Mouse (Mus musculus) forebrain, embryonic 14.5 days (tissue): ENCODE measurements around the gene Sox5. TPM values are rescaled to one million over a fixed set of nuclear protein-coding genes. Genes with fewer than 3 reads are reported as not detected.
A peak's percentile ranks its signal among the peaks of the same experiment; 100 is the strongest.

Experiments
- ATAC-seq: fragments of 200-750 bp; cut with Nextera tagmentation; 2 replicates; pipeline ENCODE4 v1.8.0; 2017; ENCODE audit warnings: mild to moderate bottlenecking, moderate library complexity
- DNase-seq: peaks from one replicate; pipeline ENCODE4 v3.0.0-alpha.2; 2015; ENCODE audit warnings: low spot score
- H3K27ac ChIP-seq: fragments of 300-500 bp; sonication (generic); 2 replicates; pipeline ENCODE4 v1.5.1; 2014; ENCODE audit warnings: low read depth, mild to moderate bottlenecking, control low read depth, low read length, moderate library complexity
- H3K27me3 ChIP-seq: fragments of 300-500 bp; sonication (generic); replicated peaks from 2 replicates; pipeline ENCODE4 v1.6.1; 2014; ENCODE audit warnings: low read length, control low read depth, mixed read lengths; ENCODE audit not compliant: control insufficient read depth, insufficient read depth
- H3K36me3 ChIP-seq: fragments of 300-500 bp; sonication (generic); 2 replicates; pipeline ENCODE4 v1.6.1; 2014; ENCODE audit warnings: low read length, control low read depth; ENCODE audit not compliant: control insufficient read depth, insufficient read depth
- H3K4me1 ChIP-seq: fragments of 300-500 bp; sonication (generic); 2 replicates; pipeline ENCODE4 v1.6.1; 2014; ENCODE audit warnings: antibody characterized with exemption, low read length, control low read depth; ENCODE audit not compliant: control insufficient read depth, insufficient read depth
- H3K4me2 ChIP-seq: fragments of 300-500 bp; sonication (generic); 2 replicates; pipeline ENCODE4 v1.6.1; 2014; ENCODE audit warnings: mild to moderate bottlenecking, control low read depth, low read length
- H3K4me3 ChIP-seq: fragments of 300-500 bp; sonication (generic); 2 replicates; pipeline ENCODE4 v1.5.1; 2014; ENCODE audit warnings: low read depth, low read length, control low read depth
- H3K9ac ChIP-seq: fragments of 300-500 bp; sonication (generic); 2 replicates; pipeline ENCODE4 v1.6.1; 2014; ENCODE audit warnings: mild to moderate bottlenecking, low read length, control low read depth, moderate library complexity
- H3K9me3 ChIP-seq: fragments of 300-500 bp; sonication (generic); replicated peaks from 2 replicates; pipeline ENCODE4 v1.6.1; 2016; ENCODE audit warnings: low read length, control low read depth, mixed read lengths; ENCODE audit not compliant: control insufficient read depth
- WGBS: fragments of 180-500 bp; shearing (Covaris S2); extraction: QIAGEN DNeasy Blood & Tissue Kit; methylation state at CpG from one replicate; pipeline ENCODE4 v1.1.7; 2014; 5-methylcytosine and 5-hydroxymethylcytosine counted together
- polyA plus RNA-seq: library from polyadenylated mRNA; unstranded; fragments of >200 nt; fragmentation: Nextera tagmentation; extraction: Ambion mirVana; gene quantifications from 2 replicates; pipeline ENCODE4 v1.2.1, GENCODE M21; 2014

The Sox5 gene
- polyA plus RNA-seq, 1 experiment from 2014 or later = 115 TPM

- no peaks in the 10 kb centered on the region for H3K9me3 ChIP-seq
- no peak for DNase-seq
- 89% methylated on average over 3 of the region's 3 CpGs for WGBS
- H3K27me3 ChIP-seq = no peaks in the 10 kb centered on the region
- H3K4me1 ChIP-seq = peaks cover 22% of the 10 kb centered on the region
- ATAC-seq = no peak
- H3K9ac ChIP-seq = no peak overlapping the region
- H3K4me3 ChIP-seq = no peak overlapping the region
- H3K4me2 ChIP-seq = no peak overlapping the region
- no peak overlapping the region for H3K27ac ChIP-seq
- H3K36me3 ChIP-seq = no peaks in the 10 kb centered on the region
These were observed 733.4 kb downstream of the Sox5 start for GRCm38 (mm10) chr6:144048201-144048924.

DNA sequence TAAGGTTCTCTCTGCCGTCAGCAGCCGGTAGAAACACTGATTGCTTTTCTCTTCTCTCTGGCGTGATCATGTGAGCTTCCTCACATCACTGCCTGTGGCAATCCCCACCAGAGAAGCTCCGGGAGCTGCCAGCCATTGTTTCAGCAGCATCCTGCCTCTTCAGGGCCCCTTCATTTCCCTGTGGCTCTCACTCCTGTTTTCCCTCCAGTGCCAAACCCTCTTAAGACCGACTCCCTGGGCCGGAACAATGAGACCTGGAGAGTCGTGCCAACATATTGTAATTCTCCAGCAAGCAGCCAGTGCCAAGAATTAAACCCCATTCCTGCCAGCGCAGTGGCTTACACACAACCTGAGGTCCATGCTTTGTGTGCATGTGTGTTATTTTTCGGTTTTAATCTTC lies 736.3 kb downstream of the Sox5 start:
- Histone ChIP-seq H3K36me3 (no peaks in the 10 kb centered on the region), H3K4me2 (peak overlapping the region; percentile 28; the same call in 1 of the 2 replicates), H3K27ac (peak overlapping the region; percentile 63), H3K4me1 (peaks cover 47% of the 10 kb centered on the region), H3K9ac (peak overlapping the region; percentile 45; the same call in 1 of the 2 replicates), H3K27me3 (no peaks in the 10 kb centered on the region), H3K4me3 (no peak overlapping the region), H3K9me3 (no peaks in the 10 kb centered on the region)
- DNase-seq = peak; percentile 88
- 6% methylated on average over 9 of the region's 9 CpGs for WGBS
- peak; percentile 73 for ATAC-seq

DNA sequence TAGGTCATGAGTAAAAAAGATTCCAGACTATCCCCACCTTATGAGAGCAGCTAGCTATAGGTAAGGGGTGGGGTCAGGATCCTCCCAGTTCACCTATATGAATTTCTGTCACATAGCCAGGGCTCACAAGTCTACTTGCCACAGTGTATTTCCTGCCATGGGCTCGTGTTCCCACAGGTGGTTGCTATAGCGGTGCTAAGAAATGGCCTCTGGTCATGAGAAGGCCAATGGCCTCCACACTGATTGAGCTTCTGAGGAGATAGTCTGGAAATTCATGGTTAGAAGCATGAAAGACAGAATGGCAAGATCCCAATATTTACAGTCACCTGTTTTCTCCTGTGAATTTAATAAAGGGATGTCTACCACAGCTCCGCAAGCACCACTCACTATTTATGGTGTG lies 737.4 kb downstream of the Sox5 start:
- DNase-seq (no peak), ATAC-seq (no peak)
- Histone ChIP-seq H3K27me3 (no peaks in the 10 kb centered on the region), H3K36me3 (0 out of 2 replicates have a peak, but pooled peaks cover 3% of the 10 kb centered on the region), H3K9me3 (no peaks in the 10 kb centered on the region), H3K4me1 (peaks cover 57% of the 10 kb centered on the region), H3K9ac (no peak overlapping the region), H3K27ac (no peak overlapping the region), H3K4me3 (no peak overlapping the region), H3K4me2 (no peak overlapping the region)
- WGBS = 83% methylated on average over 3 of the region's 3 CpGs

GRCm38 (mm10) chr6:144042936-144043335 lies 738.8 kb downstream of the Sox5 start:
- Histone ChIP-seq H3K27me3 (no peaks in the 10 kb centered on the region), H3K4me2 (no peak overlapping the region), H3K4me3 (no peak overlapping the region), H3K9ac (no peak overlapping the region), H3K4me1 (peaks cover 61% of the 10 kb centered on the region), H3K9me3 (no peaks in the 10 kb centered on the region), H3K27ac (no peak overlapping the region), H3K36me3 (peaks cover 5% of the 10 kb centered on the region; the same call in 1 of the 2 replicates)
- 9% methylated on average over 5 of the region's 5 CpGs for WGBS
- peak; percentile 25 for DNase-seq
- ATAC-seq = no peak

DNA sequence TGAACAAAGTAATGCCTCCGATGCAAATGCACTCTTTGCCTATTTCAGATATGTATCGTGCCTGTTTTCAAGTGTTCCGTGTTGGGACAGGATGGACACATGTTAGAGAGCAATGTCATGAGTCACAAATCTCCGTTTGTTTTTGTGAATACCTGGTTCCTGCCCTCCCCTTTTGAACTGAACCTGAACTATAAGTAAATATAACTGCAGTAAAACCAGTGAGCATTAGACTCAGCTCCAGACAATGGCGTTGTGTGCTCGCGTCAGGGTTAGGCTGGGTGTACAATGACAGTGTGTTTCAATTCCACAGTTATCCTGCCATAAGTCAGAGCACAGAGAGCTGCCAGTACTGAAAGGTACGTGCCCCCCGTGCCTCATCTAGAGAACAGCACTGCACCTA lies 739.8 kb downstream of the Sox5 start:
- no peaks in the 10 kb centered on the region for H3K9me3 ChIP-seq
- ATAC-seq (no peak), DNase-seq (no peak)
- no peak overlapping the region for H3K9ac ChIP-seq
- peaks cover 61% of the 10 kb centered on the region for H3K4me1 ChIP-seq
- WGBS = 39% methylated on average over 9 of the region's 9 CpGs
- no peaks in the 10 kb centered on the region for H3K27me3 ChIP-seq
- H3K27ac ChIP-seq = no peak overlapping the region
- H3K4me2 ChIP-seq = no peak overlapping the region
- H3K4me3 ChIP-seq = no peak overlapping the region
- peaks cover 8% of the 10 kb centered on the region; the same call in 1 of the 2 replicates for H3K36me3 ChIP-seq

GRCm38 (mm10) chr6:144041188-144041587 lies 740.6 kb downstream of the Sox5 start:
- ATAC-seq (no peak), DNase-seq (no peak)
- H3K27me3 ChIP-seq = no peaks in the 10 kb centered on the region
- no peak overlapping the region for H3K4me2 ChIP-seq
- no peaks in the 10 kb centered on the region for H3K9me3 ChIP-seq
- WGBS = 30% methylated on average over 5 of the region's 5 CpGs
- no peak overlapping the region for H3K4me3 ChIP-seq
- peaks cover 58% of the 10 kb centered on the region for H3K4me1 ChIP-seq
- H3K9ac ChIP-seq = no peak overlapping the region
- H3K36me3 ChIP-seq = peaks cover 8% of the 10 kb centered on the region; the same call in 1 of the 2 replicates
- H3K27ac ChIP-seq = no peak overlapping the region; the same call in 1 of the 2 replicates

- H3K9ac ChIP-seq = no peak overlapping the region
- no peak overlapping the region for H3K4me3 ChIP-seq
- H3K4me1 ChIP-seq = peaks cover 50% of the 10 kb centered on the region
- H3K27ac ChIP-seq = no peak overlapping the region
- no peak for ATAC-seq
- 94% methylated on average over 7 of the region's 7 CpGs for WGBS
- no peaks in the 10 kb centered on the region for H3K9me3 ChIP-seq
- H3K4me2 ChIP-seq = no peak overlapping the region
- no peak for DNase-seq
- peaks cover 8% of the 10 kb centered on the region; the same call in 1 of the 2 replicates for H3K36me3 ChIP-seq
- no peaks in the 10 kb centered on the region for H3K27me3 ChIP-seq
These were observed 741.4 kb downstream of the Sox5 start for GRCm38 (mm10) chr6:144040349-144040748.

- H3K27ac ChIP-seq = no peak overlapping the region
- peak overlapping the region; percentile 8; the same call in 1 of the 2 replicates for H3K9ac ChIP-seq
- H3K4me3 ChIP-seq = no peak overlapping the region
- peaks cover 44% of the 10 kb centered on the region for H3K4me1 ChIP-seq
- no peaks in the 10 kb centered on the region for H3K9me3 ChIP-seq
- 0 out of 2 replicates have a peak, but pooled peaks have one; percentile 24 for ATAC-seq
- H3K4me2 ChIP-seq = no peak overlapping the region
- WGBS = 2% methylated on average over 7 of the region's 7 CpGs
- peak; percentile 24 for DNase-seq
- H3K27me3 ChIP-seq = no peaks in the 10 kb centered on the region
- H3K36me3 ChIP-seq = peaks cover 8% of the 10 kb centered on the region; the same call in 1 of the 2 replicates
These were observed 742.6 kb downstream of the Sox5 start for GRCm38 (mm10) chr6:144039221-144039620.

DNA sequence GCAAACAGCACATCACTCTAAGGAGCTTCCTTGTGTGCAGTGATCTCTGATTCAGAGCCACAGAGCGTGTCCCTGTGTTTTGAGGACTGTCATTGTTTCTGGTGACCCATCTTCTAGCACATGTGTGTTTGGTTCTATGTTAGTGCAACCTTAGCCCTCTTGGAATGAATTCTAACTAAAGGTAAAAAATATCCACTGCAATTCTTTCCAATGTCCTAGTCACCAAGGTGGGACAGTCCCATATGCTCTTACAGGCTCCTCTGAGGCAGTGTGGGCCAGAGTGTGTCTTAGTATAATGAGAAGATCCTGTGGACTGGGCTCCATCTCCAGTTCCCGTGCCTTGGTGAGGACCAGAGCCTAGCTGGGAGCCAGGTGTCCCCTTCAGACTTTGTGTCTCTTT lies 748.6 kb downstream of the Sox5 start:
- H3K27ac ChIP-seq = no peak overlapping the region
- H3K9me3 ChIP-seq = no peaks in the 10 kb centered on the region
- H3K9ac ChIP-seq = no peak overlapping the region
- WGBS = 90% methylated on average over 2 of the region's 2 CpGs
- ATAC-seq (no peak), DNase-seq (no peak)
- H3K36me3 ChIP-seq = peaks cover 12% of the 10 kb centered on the region
- H3K27me3 ChIP-seq = no peaks in the 10 kb centered on the region
- no peaks in the 10 kb centered on the region for H3K4me1 ChIP-seq
- no peak overlapping the region for H3K4me3 ChIP-seq
- H3K4me2 ChIP-seq = no peak overlapping the region
